Mouse (Mus musculus): ENCODE measurements around the gene Tyro3. TPM values are rescaled to one million over a fixed set of nuclear protein-coding genes. Genes with fewer than 3 reads are reported as not detected.

Tyro3 gene
- total RNA-seq, 2 experiments from 2014 or later: 203 to 208 TPM

- Histone ChIP-seq H3K27ac (no peak overlapping the region), H3K4me3 (no peak overlapping the region)
- intact Hi-C loops (cut with DNase I): no loop called here
- no peak for TF ChIP-seq CTCF (IDR thresholded peaks at IDR 0.05)
- no peak for DNase-seq (ENCODE audit: extremely low spot score in 1 of 2, low spot score in 2 of 2)
Observed at GRCm38 (mm10) chr2:119789996-119790395, 7.5 kb upstream of the Tyro3 start.

DNA sequence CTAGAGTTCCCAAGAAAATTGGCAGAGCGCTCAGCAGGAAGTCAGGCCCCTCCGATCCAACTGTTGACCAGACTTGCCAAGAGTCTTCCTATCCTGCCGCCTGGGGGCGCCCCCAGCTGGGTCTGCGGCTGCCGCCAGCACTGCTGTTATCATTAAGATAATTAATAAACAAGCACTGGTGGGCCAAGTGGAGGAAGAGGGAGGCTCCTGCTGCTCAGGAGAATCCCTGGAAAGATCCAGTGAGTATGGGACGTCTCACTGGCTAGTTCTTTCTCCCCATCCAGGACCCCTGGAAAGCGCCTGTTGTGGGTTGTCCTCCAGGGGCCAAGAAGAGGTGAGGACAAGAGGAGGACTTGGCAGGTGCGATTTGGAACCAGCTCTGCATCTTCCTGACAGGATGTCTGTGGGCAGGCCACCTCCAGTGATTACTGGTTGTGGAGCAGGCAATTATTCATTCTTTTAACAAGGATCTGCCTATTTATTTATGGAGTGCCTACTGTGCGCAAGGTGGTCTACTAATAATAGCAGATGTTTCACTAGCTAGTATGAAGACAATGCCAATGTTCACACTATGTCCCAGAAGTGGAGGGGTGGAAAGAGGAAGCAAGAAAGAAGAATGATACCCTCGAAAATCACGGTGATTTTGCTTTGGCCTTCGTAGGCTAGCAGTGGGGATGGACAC, 854 bp downstream of the Tyro3 start:
- no peak overlapping the region for H3K4me3 ChIP-seq

GRCm38 (mm10) chr2:119799181-119799960, 1.8 kb downstream of the Tyro3 start:
- DNase-seq (ENCODE audit: extremely low spot score in 1 of 2, low spot score in 2 of 2): peak in 1 of 2 experiments; percentile 47
- H3K27ac ChIP-seq: peak overlapping the region; percentile 93
- H3K4me3 ChIP-seq: peak overlapping the region; percentile 82
- intact Hi-C loops (cut with DNase I): no loop called here
- no peak for TF ChIP-seq CTCF (IDR thresholded peaks at IDR 0.05)

More for the DNA sequence above, 854 bp downstream of the Tyro3 start:
- peak overlapping the region; percentile 93; the same call in 1 of the 2 replicates for H3K27ac ChIP-seq
- peak; percentile 65 for TF ChIP-seq CTCF (IDR thresholded peaks at IDR 0.05)
- no peak for DNase-seq (ENCODE audit: extremely low spot score in 1 of 2, low spot score in 2 of 2)
- intact Hi-C loops (cut with DNase I): no loop called here

DNA sequence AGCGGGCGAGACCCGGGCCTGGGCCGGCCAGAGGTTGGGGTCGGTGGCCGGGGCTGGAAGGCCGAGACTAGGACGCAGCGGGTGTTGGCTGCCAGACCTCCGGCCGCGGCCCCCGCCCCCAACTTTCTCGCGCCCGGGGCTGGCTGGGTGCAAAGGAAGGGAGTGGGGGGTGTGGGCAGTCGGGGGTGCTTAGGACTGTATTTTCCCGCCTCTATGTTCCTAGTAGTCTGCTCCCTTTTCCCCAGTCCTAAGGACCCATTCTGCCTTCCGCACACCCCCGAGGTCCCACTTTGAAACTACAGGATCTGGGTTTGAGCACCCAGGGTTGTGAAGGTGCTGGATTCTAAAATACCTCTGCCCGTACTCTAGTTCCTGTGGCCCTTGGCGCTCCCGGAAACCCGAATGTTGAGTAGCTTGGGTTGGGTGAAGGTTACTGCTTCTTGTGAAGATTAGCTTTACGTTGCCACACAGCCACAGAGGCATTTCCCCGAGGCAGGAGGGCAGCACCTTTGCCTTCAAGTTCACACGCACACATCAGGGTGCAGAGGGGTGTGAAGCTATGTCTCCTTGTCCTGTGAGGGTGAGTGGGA, 2.5 kb downstream of the Tyro3 start:
- Histone ChIP-seq H3K4me3 (peak overlapping the region; percentile 82), H3K27ac (peak overlapping the region; percentile 93)
- no peak for TF ChIP-seq CTCF (IDR thresholded peaks at IDR 0.05)
- DNase-seq (ENCODE audit: extremely low spot score in 1 of 2, low spot score in 2 of 2): peak in 1 of 2 experiments; percentile 37
- intact Hi-C loops (cut with DNase I): loop anchor here (5.0 kb wide), 1 partner anchor 42 kb away; no protein-coding TSS in a partner anchor

DNA sequence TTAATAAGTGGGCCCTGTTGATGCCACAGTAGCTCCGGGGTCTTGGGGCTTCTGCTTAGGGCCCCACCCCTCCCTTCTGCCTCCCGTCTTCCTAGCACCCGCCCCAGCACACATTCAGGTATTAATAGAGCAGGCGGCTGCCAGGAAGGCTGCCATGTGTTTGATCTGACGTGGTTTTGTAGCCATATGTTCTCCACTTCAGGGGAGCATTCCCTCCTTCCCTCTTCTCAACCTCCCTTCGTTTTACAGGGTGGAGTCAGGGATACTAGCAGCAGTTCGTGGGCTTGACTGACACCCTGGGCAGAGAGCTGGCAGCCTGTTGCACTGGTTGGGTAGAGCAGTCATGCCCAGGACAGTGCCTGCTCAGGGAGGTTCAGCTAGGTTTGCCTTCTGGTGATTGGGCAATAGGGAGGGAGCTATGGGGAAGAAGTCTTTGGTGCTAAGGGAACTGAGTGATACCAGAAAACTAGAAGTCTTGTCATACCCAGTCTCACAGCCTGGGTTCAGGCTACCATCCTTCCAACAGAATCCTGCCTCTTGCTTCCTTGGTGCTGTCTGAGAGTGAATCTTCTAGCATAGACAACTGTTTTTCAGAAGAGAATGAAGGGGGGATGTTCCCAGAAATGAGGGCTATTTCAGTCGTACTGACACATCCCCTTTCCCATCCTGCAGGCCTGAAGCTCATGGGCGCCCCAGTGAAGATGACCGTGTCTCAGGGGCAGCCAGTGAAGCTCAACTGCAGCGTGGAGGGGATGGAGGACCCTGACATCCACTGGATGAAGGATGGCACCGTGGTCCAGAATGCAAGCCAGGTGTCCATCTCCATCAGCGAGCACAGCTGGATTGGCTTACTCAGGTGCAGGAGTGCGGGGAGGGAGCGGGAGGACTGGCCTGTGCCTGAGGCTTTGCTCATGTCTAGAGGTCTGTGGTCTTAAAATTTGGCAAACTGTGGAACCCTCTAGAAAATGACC, 3.6 kb downstream of the Tyro3 start:
- intact Hi-C loops (cut with DNase I): loop anchor here (1.0 to 5.0 kb wide), 3 partner anchors 10 to 54 kb away; no protein-coding TSS in a partner anchor
- no peak for TF ChIP-seq CTCF (IDR thresholded peaks at IDR 0.05)
- DNase-seq (ENCODE audit: extremely low spot score in 1 of 2, low spot score in 2 of 2): peak in 1 of 2 experiments; percentile 65

DNA sequence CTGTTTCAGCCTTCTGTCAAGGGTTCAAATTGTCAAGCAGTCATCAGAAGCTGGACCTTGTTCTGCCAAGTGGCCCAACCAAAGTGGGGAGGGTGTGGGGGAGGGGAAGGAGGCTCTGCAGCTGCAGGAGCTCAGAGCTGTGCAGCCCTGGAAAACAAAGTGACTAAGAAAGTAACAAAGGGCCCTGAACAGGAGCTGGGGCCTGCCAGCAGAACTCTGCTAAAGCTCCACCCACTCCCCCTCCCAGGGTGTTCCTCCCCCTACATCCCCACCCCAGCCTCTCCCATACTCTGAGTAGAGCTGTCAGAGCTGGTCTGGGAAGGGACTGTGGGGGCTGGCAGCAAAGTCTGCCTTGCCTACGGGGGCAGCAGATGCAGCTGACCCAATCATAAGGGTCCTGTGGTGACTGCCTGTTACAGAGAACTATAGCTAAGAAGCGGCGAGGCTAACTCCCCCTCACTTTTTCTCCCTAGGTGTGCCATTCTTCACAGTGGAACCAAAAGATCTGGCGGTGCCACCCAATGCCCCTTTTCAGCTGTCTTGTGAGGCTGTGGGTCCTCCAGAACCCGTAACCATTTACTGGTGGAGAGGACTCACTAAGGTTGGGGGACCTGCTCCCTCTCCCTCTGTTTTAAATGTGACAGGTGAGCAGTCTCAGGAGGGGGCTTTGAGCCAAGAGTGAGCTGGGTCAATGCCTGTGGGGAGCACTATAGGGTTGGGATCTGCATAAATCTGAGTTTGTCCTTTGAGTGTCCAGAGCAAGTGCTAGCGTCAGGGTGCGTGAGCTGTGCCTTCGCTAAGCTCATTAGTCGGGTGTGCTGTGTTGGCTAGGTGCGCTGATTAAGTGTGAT, 5.5 kb downstream of the Tyro3 start:
- Histone ChIP-seq H3K4me3 (peak overlapping the region; percentile 13), H3K27ac (peak overlapping the region; percentile 93)
- TF ChIP-seq CTCF (IDR thresholded peaks at IDR 0.05): no peak
- no peak for DNase-seq (ENCODE audit: extremely low spot score in 1 of 2, low spot score in 2 of 2)
- intact Hi-C loops (cut with DNase I): loop anchor here (5.0 kb wide), 1 partner anchor 39 kb away; no protein-coding TSS in a partner anchor

More for the DNA sequence above, 3.6 kb downstream of the Tyro3 start:
- Histone ChIP-seq H3K27ac (peak overlapping the region; percentile 93), H3K4me3 (peak overlapping the region; percentile 82)

- intact Hi-C loops (cut with DNase I): loop anchor here (5.0 kb wide), 1 partner anchor 39 kb away; no protein-coding TSS in a partner anchor
- peak overlapping the region; percentile 85 for H3K27ac ChIP-seq
- TF ChIP-seq CTCF (IDR thresholded peaks at IDR 0.05): no peak
- peak in 1 of 2 experiments; percentile 71 for DNase-seq (ENCODE audit: extremely low spot score in 1 of 2, low spot score in 2 of 2)
- H3K4me3 ChIP-seq: peak overlapping the region; percentile 13; the same call in 1 of the 2 replicates
Observed at GRCm38 (mm10) chr2:119803618-119804274, 6.2 kb downstream of the Tyro3 start.

DNA sequence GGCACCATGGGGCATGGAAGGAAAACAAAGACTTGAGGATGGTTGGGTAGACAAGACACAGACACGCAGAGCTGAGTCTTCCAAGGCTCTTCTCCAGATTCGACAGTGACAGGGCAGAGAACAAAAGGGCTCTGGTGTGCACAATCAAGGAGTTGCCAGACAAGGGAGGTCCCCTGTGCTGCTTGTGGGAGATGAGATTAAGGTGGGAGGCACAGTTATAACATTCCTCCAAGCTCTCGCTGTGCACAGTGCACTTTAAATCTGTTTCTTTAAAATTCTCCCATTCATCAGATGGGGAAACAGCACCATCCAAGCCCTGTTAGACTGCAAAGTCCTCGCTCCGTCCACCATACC, 6.7 kb downstream of the Tyro3 start:
- Histone ChIP-seq H3K4me3 (no peak overlapping the region), H3K27ac (peak overlapping the region; percentile 85)
- no peak for DNase-seq (ENCODE audit: extremely low spot score in 1 of 2, low spot score in 2 of 2)
- intact Hi-C loops (cut with DNase I): loop anchor here (5.0 kb wide), 1 partner anchor 38 kb away; no protein-coding TSS in a partner anchor
- TF ChIP-seq CTCF (IDR thresholded peaks at IDR 0.05): no peak

DNA sequence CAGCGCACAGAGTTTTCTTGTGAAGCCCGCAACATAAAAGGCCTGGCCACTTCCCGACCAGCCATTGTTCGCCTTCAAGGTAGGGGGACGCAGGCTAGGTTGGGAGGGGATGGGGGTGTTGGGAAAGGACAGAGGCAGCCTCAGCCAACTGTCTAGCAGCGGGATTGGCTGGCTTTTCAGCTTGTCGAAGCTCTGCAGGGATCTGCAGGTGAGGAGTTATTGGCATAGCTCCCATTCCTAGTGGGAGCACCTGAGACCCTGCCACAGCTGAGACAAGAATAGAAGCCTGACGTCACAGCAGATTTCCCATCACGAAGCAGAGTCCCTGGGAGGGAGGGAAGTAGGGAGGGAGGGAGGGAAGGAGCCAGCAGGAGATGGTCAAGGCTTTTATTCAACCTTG, 7.2 kb downstream of the Tyro3 start:
- TF ChIP-seq CTCF (IDR thresholded peaks at IDR 0.05): no peak
- no peak for DNase-seq (ENCODE audit: extremely low spot score in 1 of 2, low spot score in 2 of 2)
- 0 out of 2 replicates have a peak overlapping the region, but pooled peaks have one; percentile 9 for H3K4me3 ChIP-seq
- intact Hi-C loops (cut with DNase I): loop anchor here (5.0 kb wide), 1 partner anchor 38 kb away; no protein-coding TSS in a partner anchor
- H3K27ac ChIP-seq: peak overlapping the region; percentile 72

Data from left cerebral cortex, adult 2 months (tissue).